Mouse (Mus musculus): ENCODE results near the gene Magi2.

Magi2 gene

GRCm38 (mm10) chr5:20620596-20621511 is 1394.0 kb downstream of the Magi2 start:
- no peak for DNase-seq

DNA sequence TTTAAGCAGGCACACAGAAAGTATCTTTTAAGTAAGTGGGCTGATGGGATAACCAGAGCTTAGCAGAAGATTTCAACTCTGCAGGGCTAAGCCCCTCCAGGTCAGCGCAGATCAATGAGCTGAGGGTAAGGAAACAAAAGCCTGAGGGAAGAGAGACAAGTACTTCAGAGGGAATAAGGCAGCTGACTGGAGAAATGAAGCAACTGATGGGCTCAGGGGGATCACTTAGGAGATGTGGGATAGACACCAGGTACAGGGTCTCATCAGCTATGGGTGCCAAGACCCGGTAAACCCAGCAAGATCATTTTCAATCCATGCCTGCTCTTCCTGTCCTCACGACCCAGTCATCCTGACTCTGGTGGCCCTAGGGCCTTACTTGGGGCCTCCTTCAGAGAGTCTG is 1395.6 kb downstream of the Magi2 start:
- no peak for DNase-seq

GRCm38 (mm10) chr5:20622837-20623573 is 1396.2 kb downstream of the Magi2 start:
- no peak for DNase-seq

DNA sequence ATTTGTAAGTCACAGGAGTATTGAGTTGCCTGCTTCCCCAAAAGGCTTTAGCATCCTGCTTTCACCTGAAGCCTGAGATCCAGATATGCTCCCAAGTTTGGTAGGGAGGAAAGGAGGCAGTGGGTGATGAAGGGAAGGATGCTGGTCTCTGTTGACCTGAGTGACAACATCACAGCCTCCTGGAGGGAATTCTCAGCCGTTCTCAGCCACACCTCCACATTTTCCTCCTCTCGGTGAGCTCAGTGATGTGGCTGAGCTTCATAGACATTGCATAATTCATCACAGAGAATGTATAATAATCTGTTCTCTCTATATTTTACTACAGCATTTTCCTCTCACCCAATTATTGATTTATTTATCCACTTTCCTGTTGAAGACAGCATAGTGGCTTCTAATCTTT is 1398.3 kb downstream of the Magi2 start:
- DNase-seq, result no peak

GRCm38 (mm10) chr5:20628954-20629601 is 1402.2 kb downstream of the Magi2 start:
- DNase-seq, result no peak

- DNase-seq, result no peak
These were observed 1407.4 kb downstream of the Magi2 start for GRCm38 (mm10) chr5:20634046-20634769.

GRCm38 (mm10) chr5:20634822-20635221 is 1408.0 kb downstream of the Magi2 start:
- DNase-seq, result no peak

GRCm38 (mm10) chr5:20637300-20637989 is 1410.6 kb downstream of the Magi2 start:
- no peak for DNase-seq

DNA sequence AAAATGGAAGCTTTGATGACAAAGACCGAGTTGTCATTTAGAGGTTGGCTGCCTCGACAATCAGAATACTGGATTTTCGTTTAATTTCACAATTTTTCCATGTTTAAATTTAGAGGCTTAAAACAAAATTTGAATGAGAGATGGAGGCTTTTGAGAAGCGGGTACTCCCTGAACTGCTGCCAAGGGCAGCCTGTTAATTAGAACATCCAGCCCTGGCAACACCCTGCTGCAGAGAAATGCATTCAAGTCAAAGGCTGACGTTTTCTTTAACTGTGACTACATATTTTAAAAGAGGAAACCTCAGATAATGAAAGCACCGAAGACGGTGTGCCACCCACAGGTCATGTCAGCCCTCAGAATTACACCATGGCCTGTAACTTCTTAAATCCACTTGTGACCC is 1415.4 kb downstream of the Magi2 start:
- no peak for DNase-seq

GRCm38 (mm10) chr5:20643741-20644140 is 1416.9 kb downstream of the Magi2 start:
- DNase-seq, result no peak

DNA sequence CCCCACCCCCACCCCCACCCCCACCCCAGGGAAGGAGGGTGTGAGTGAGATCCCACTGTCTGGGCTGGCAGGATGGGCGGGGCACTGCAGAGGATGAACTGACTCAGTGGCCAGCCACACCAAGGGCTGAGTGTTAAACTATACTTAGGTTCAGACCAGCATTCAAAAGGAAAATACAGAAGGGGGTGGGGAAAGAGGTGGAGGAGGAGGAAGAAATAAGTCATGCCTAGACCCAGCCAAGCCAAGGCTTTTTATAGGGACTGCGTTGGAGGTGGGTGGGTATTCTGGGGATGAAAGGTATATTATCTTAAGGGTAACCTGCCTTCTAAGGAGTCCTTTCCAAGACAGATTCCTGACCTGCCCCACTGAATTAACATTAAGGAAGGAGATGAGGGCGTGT is 1420.1 kb downstream of the Magi2 start:
- DNase-seq, result no peak

GRCm38 (mm10) chr5:20653425-20654185 is 1426.8 kb downstream of the Magi2 start:
- DNase-seq, result no peak

GRCm38 (mm10) chr5:20654766-20655472 is 1428.1 kb downstream of the Magi2 start:
- DNase-seq, result no peak

DNA sequence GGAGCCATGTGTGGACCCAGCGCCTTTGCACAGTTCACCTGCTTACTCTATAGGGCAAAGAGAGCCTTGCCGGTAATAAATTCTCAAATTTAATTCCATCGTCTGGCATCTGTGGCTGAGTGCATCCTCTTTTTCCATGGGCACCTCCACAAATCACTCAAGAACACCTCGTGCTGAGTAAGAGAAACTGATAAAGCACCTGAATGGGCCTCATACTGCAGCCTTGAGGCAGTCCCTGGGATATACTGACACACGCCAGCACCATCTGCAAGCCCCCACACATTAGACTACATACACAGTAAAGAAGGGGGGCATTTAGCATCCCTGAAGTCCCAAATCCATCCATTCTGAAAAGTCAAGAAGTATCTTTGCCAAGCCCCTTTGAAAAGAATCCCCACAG is 1430.2 kb downstream of the Magi2 start:
- no peak for DNase-seq

DNA sequence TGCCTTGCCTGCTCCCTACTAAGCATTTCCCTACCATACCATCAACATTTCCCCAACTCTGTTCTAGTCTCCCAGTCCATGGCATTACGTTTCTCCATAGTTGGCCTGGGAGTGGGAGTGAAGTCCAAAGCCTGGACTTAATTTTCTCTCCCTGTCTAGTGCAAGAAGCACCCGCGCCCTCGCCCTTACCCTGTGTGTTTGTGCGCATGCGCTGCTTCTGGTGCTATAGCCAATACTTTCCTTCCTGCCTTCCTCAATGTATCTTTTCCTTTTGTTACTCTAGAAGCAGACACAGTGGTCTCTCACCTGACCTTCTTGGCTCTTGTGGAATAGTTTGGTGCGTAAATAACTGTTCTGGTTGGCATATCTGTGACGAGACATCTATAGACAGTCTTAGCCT is 1440.8 kb downstream of the Magi2 start:
- DNase-seq, result no peak

DNA sequence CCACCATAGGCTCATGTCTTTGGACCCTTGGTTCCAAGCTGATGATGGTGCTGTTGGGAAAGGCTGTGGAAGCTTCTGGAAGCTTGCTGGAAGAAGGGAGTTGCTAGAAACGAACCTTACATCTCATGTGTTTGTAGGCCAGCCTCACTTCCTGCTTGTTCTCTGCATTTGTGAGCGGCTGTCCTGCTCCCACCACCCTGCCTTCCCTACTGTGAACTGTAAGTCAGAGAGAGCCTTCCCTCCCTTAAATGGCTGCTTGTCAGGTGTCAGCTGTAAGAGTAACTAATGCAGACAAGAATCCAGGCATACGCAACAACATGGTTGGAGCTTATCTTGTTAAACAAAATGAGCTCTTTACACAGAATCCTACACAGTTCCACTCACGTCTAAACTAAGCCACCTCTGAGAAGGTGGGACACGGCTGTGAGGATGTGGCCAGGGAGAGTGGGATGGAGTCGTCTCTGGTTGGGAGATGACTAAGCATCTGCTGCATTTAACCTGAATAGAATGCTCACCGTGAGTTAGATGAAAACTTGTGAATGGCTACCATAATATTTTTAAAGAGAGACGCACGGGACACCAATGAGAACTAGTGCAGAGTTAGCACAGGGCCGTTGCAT is 1442.0 kb downstream of the Magi2 start:
- DNase-seq, result no peak

GRCm38 (mm10) chr5:20669456-20669855 is 1442.6 kb downstream of the Magi2 start:
- DNase-seq, result no peak

DNA sequence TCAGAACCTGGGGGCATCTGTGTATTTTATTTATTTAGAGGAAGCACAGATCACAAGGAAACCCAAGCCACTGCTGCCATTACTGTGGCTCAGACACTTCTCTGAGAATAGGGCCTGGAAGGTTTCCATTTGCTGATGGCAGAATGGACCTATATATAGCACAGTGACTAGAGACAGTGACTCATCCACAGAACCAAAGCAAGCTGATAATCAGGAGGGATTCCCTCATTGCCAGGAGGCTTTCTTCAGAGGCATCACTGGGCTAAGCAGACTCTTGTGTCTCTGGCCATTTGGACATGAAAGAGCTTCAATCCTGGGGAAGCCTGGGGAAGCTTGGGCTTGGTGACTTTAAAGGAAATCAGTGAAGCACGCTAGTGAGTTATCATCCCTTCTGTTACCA is 1445.0 kb downstream of the Magi2 start:
- DNase-seq, result no peak

GRCm38 (mm10) chr5:20674523-20674922 is 1447.7 kb downstream of the Magi2 start:
- no peak for DNase-seq

- no peak for DNase-seq
These were observed 1448.4 kb downstream of the Magi2 start for GRCm38 (mm10) chr5:20675163-20675665.

Measured in thymus, postnatal 14 days (tissue).